Mouse (Mus musculus) heart, adult 2 months (tissue): ENCODE data around the gene Nup93. TPM values are rescaled to one million over a fixed set of nuclear protein-coding genes. Genes with fewer than 3 reads are reported as not detected.
A peak's percentile ranks its signal among the peaks of the same experiment; 100 is the strongest.

ENCODE experiments used
- DNase-seq, 2 experiments: peaks; one replicate each; pipeline ENCODE4 v3.0.0; 2021
- H3K27ac ChIP-seq: fragments of 200-600 bp; 2 replicates; pipeline ENCODE4 v1.8.1; 2022
- H3K27me3 ChIP-seq: fragments of 200-500 bp; 2 replicates; pipeline ENCODE4 v1.6.1; 2012; ENCODE audit warnings: mild to moderate bottlenecking, low read length, inconsistent platforms, mixed read lengths; ENCODE audit not compliant: control insufficient read depth, insufficient read depth
- H3K36me3 ChIP-seq: fragments of 200-500 bp; 2 replicates; pipeline ENCODE4 v1.6.1; 2012; ENCODE audit warnings: low read length, inconsistent platforms; ENCODE audit not compliant: control insufficient read depth, insufficient read depth
- H3K4me1 ChIP-seq: fragments of 200-500 bp; 2 replicates; pipeline ENCODE4 v1.6.1; 2011; ENCODE audit warnings: low read length; ENCODE audit not compliant: control insufficient read depth, insufficient read depth
- H3K4me3 ChIP-seq: fragments of 200-600 bp; 2 replicates; pipeline ENCODE4 v1.8.1; 2022
- H3K79me2 ChIP-seq: fragments of 200-500 bp; replicated peaks from 2 replicates; pipeline ENCODE4 v1.6.1; 2012; ENCODE audit warnings: mild to moderate bottlenecking, inconsistent platforms, low read length, moderate library complexity, mixed read lengths; ENCODE audit not compliant: control insufficient read depth, insufficient read depth
- H3K9ac ChIP-seq: fragments of 200-500 bp; 2 replicates; pipeline ENCODE4 v1.6.1; 2012; ENCODE audit warnings: low read depth, mild to moderate bottlenecking, control low read depth, inconsistent platforms, low read length, mixed read lengths
- CTCF ChIP-seq: fragments of 200-600 bp; IDR thresholded peaks from 2 replicates; pipeline ENCODE4 v1.8.1; 2022; ENCODE audit warnings: antibody characterized with exemption, mild to moderate bottlenecking, moderate library complexity
- EP300 ChIP-seq: fragments of 200-500 bp; IDR thresholded peaks from 2 replicates; pipeline ENCODE4 v1.6.1; 2011; ENCODE audit warnings: low read depth, low read length, control low read depth; ENCODE audit not compliant: insufficient read depth
- POLR2A ChIP-seq: fragments of 200-500 bp; IDR thresholded peaks from 2 replicates; pipeline ENCODE4 v1.6.1; 2011; ENCODE audit warnings: mild to moderate bottlenecking, low read depth, low read length, control low read depth; ENCODE audit not compliant: insufficient read depth
- WGBS: fragments of 180-500 bp; shearing (Covaris S2); methylation state at CpG from one replicate; pipeline ENCODE4 v1.1.7; 2018; 5-methylcytosine and 5-hydroxymethylcytosine counted together
- intact Hi-C: fragments of 180-260 bp; cut with DNase I; formaldehyde crosslinking; loops from one replicate; pipeline ENCODE4 v1.15.1; 2025
- polyA plus RNA-seq: library from polyadenylated mRNA; depleted of rRNA; stranded (reverse); fragments of >200 nt; gene quantifications from 2 replicates; pipeline ENCODE4 v1.2.3, GENCODE M21; 2012
- total RNA-seq, 2 experiments: library from RNA; stranded (reverse); gene quantifications; 2 replicates each; pipeline ENCODE4 v1.2.3; 2021

Gene Nup93
- total and polyA plus RNA-seq, 3 experiments = 11.7 to 15.5 (median 13.7) TPM

GRCm38 (mm10) chr8:94314069-94314468, 99.7 kb downstream of the Nup93 start:
- Histone ChIP-seq H3K4me3 (no peak overlapping the region), H3K9ac (no peak overlapping the region), H3K4me1 (no peaks in the 10 kb centered on the region; the same call in 1 of the 2 replicates), H3K79me2 (no peaks in the 10 kb centered on the region), H3K27ac (no peak overlapping the region), H3K36me3 (no peaks in the 10 kb centered on the region), H3K27me3 (no peaks in the 10 kb centered on the region)
- no peak for DNase-seq
- TF ChIP-seq POLR2A = no peak
- no peak for TF ChIP-seq CTCF
- TF ChIP-seq EP300 = no peak
- intact Hi-C loops = no loop called here
- 86% methylated on average over 2 of the region's 2 CpGs for WGBS

DNA sequence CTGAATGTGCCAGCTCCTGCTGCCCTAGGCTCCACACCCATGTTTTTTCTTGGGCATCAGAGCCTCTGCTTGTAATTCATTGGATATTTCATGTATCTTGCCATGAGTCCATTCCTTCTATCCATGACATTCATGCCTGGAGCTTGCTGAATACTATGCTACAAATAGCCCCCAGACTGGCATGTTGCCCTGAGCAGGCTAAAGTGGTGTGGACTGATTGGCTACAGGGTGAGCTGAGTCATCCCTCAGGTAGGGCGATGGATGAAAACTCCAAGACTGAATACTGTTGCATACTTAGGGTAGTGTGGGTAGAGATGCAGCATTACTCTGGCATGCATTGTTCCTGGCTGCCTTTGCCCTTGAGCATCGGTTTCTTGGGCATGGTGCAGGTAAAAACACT, 102.9 kb downstream of the Nup93 start:
- peak in 1 of 2 experiments; percentile 27 for DNase-seq
- Histone ChIP-seq H3K79me2 (no peaks in the 10 kb centered on the region), H3K9ac (no peak overlapping the region), H3K27me3 (no peaks in the 10 kb centered on the region), H3K4me1 (no peaks in the 10 kb centered on the region; the same call in 1 of the 2 replicates), H3K27ac (no peak overlapping the region), H3K4me3 (no peak overlapping the region), H3K36me3 (no peaks in the 10 kb centered on the region)
- intact Hi-C loops = no loop called here
- TF ChIP-seq EP300 (no peak), POLR2A (no peak), CTCF (no peak)
- WGBS = 78% methylated on average over 2 of the region's 2 CpGs

DNA sequence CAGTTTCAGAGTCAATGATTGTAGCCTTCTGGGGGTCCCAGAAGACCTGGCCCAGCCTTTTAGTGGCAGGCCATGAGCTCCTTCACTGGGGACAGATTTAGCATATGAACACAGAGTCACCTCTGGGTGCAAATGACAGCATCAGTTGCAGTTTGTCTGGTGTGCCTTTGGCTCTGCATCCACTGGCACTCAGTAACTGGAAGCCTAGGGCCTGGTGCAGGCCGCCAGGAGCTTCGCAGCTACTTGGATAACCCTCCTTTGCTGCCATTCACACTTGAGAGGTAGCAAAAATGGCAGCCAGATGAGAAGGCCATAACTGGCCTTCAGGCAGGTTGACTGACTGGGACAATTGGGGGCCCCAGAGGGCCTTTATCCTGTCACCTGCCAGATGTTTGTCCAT, 103.3 kb downstream of the Nup93 start:
- TF ChIP-seq POLR2A (no peak), EP300 (no peak), CTCF (no peak)
- H3K4me1 ChIP-seq = no peaks in the 10 kb centered on the region; the same call in 1 of the 2 replicates
- H3K4me3 ChIP-seq = no peak overlapping the region
- no peaks in the 10 kb centered on the region for H3K27me3 ChIP-seq
- H3K36me3 ChIP-seq = no peaks in the 10 kb centered on the region
- no peak for DNase-seq
- intact Hi-C loops = no loop called here
- no peak overlapping the region for H3K9ac ChIP-seq
- no peaks in the 10 kb centered on the region for H3K79me2 ChIP-seq
- WGBS = 82% methylated on average over 2 of the region's 2 CpGs
- H3K27ac ChIP-seq = no peak overlapping the region

DNA sequence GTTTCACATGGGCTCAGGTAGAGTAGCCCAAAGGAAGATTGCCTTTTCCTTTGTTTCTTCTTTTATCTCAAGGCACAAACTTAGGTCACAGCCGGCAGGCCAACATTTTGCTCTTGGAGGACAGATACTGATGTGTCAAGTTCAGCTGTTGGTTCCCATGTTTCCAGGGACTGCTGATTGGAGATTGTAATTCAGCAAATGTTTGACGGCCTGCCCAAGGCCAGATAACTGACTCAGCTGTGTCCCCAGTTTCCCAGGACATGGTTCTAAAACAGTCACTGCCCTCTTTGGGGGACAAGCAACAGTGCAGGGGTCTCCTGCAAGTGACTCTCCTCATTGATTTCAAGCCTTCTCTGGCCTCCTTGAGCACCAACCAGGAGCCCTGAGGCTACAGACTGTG, 105.7 kb downstream of the Nup93 start:
- Histone ChIP-seq H3K79me2 (no peaks in the 10 kb centered on the region), H3K4me1 (peaks cover 2% of the 10 kb centered on the region; the same call in 1 of the 2 replicates), H3K27me3 (no peaks in the 10 kb centered on the region), H3K36me3 (no peaks in the 10 kb centered on the region), H3K27ac (no peak overlapping the region), H3K9ac (no peak overlapping the region), H3K4me3 (no peak overlapping the region)
- DNase-seq = no peak
- TF ChIP-seq POLR2A (no peak), CTCF (no peak), EP300 (no peak)
- intact Hi-C loops = no loop called here
- 42% methylated on average over 2 of the region's 2 CpGs for WGBS

- intact Hi-C loops = no loop called here
- Histone ChIP-seq H3K27me3 (no peaks in the 10 kb centered on the region), H3K27ac (no peak overlapping the region), H3K9ac (no peak overlapping the region), H3K36me3 (no peaks in the 10 kb centered on the region), H3K4me1 (peaks cover 2% of the 10 kb centered on the region; the same call in 1 of the 2 replicates), H3K79me2 (no peaks in the 10 kb centered on the region), H3K4me3 (no peak overlapping the region)
- no peak for TF ChIP-seq EP300
- no peak for TF ChIP-seq POLR2A
- TF ChIP-seq CTCF = no peak
- WGBS = 91% methylated on average over 4 of the region's 4 CpGs
- no peak for DNase-seq
Measured at GRCm38 (mm10) chr8:94322083-94322482, 107.7 kb downstream of the Nup93 start.

- TF ChIP-seq POLR2A (no peak), EP300 (no peak), CTCF (no peak)
- Histone ChIP-seq H3K36me3 (no peaks in the 10 kb centered on the region), H3K4me3 (no peak overlapping the region), H3K27ac (no peak overlapping the region), H3K27me3 (no peaks in the 10 kb centered on the region), H3K79me2 (no peaks in the 10 kb centered on the region), H3K9ac (no peak overlapping the region), H3K4me1 (0 out of 2 replicates have a peak, but pooled peaks cover 2% of the 10 kb centered on the region)
- WGBS = 79% methylated on average over 6 of the region's 6 CpGs
- DNase-seq = no peak
- intact Hi-C loops = no loop called here
Measured at GRCm38 (mm10) chr8:94323041-94323440, 108.7 kb downstream of the Nup93 start.
